Mouse (Mus musculus) lung, postnatal 14 days (tissue): ENCODE measurements at regions not wholly inside any gene's neighbourhood (a gene's known extent, or its start where the extent isn't known, plus 50 kb on each side); places are given as distances from the start of the nearest gene placed in this dataset.
"Not testable (repeated sequence)": the region's sequence is repeated elsewhere in the genome, so short reads cannot be mapped to it uniquely, and the experiment has no call there.

Experiments
- DNase-seq: peaks from one replicate; pipeline ENCODE4 v3.0.0; 2021

GRCm38 (mm10) chr10:111354607-111355006 lies 56.1 kb downstream of the Bbs10 start:
- DNase-seq, result peak; percentile 52

DNA sequence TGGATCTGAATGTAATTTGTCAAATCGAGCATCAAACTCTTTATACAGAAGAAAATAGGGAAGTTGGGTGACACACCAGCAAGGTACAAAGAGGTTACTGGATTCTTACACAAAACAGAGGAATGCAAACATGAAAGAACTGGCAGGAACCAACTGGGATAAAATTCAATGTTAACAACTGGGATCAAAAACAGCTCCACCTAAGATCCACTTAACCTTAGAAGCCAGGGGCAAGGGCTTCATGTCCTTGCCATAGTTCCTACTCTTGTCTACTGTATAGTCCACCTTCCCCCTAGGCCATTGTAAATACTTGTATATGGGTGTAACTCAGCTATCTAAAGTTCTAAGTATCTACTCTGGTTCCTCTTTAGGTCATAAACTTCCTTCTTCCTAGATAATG lies 59.9 kb downstream of the Bbs10 start:
- DNase-seq, result not testable (repeated sequence)

DNA sequence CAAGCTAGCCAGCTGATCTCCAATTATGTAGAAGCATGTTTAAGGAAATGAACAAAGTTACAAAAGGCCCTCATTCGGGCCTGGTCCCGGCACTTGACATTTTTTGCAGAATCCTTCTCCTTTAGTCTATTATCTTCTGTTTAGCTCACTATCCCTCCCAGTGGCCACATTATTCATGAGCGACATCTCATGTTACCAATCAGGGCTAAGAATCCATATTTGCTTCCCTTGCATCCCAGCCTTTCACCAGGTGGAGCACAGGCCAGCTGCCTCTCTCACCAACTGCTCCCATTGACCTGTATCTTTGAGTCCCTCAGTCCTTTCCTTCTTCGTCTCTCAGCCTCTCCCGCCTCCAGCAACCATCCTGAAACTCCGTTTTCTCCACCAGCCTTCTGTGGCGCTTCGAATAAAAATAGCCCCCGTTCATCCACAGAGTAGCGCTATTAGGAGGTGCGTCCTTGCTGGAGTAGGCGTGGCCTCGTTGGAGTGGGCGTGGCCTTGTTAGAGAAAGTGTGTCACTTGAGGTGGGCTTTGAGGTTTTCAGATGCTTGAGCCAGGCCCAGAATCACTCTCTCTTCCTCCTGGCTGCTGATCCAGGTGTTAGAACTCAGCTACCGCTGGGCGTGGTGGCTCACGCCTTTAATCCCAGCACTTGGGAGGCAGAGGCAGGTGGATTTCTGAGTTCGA lies 63.4 kb downstream of the Bbs10 start:
- DNase-seq, result no peak

- DNase-seq, result no peak
These were observed 65.5 kb downstream of the Bbs10 start for GRCm38 (mm10) chr10:111363729-111364617.

GRCm38 (mm10) chr10:111365011-111365410 lies 66.5 kb downstream of the Bbs10 start:
- DNase-seq, result peak; percentile 60

- not testable (repeated sequence) for DNase-seq
These were observed 70.6 kb downstream of the Bbs10 start for GRCm38 (mm10) chr10:111369046-111369445.

DNA sequence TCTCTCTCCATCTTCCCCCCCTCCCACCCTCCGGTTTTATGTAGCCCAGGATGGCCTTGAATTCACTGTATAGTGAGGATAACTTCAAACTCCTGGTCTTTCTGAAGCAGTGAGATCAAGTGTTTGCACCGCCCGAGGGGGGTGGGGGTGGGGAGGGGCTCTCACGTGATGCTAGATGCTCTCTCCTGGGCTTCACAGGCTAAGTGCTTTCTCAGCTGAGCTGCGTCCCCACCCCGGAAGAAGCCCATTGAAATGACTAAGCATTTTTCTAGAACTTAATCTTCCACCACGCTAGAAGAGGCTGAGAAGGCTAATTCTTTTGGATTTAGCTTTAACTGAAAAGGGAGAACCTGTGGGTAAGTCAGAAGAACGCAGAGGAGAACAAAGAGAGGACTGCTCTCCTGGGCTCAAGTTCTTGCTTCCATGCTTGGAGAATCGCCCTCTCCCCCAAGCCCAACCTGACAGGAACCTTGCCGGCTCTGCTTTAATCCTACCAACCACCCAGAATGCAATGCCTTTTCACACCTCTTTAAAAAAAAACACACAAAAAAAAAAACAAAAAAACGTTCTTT lies 79.7 kb downstream of the Bbs10 start:
- DNase-seq, result no peak

DNA sequence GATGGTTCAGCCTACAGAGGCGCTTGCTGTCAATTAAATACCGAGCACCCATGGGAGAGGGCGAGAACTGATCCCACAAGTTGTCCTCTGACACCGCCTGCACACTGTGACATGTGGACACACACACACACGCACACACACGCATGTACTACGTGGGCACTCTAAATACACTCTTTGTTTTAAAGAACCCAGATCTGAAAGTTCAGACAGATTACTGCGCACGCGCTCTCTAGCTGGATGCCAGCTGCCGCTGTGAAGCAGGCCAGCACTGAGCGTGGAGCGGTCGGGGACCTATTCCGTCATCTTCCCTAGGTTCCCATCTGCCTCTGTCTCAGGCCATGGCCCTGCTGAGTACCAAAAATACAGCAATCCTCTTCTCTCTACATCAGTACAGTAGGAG lies 83.2 kb downstream of the Bbs10 start:
- DNase-seq, result no peak

DNA sequence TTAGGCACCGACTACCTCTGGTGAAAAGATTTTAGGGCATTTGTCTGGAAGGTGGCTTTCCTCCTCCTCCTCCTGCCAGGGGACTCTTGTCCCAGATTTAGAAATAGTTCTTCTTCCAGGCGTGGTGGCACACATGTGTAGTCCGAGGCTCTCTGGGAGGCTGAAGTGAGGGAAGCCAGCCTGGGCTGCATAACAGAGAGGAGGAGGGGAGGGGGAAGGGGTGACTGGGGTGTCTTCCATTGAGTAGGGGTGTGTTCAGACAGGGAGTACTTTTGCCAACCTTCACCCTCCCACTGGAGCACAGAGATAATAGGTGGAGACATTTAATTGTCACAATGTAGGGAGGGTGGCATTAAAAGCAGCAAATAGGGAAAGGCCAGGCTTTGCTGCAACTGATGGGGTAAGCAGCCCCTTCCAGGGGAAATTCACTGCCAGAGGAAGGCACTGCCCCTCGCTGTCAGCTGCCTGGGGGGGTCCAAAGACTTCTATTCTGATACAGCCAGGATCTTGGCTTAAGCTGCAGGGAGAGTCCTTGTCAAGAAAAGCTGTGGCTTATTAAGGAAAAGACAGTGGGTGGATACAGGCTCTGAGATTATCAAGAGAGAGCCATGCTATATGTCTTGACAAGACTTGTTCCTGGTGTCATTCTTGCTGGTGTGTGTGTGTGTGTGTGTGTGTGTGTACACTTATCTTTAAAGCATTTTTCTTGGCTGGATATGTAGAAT lies 83.9 kb downstream of the Bbs10 start:
- no peak for DNase-seq

- no peak for DNase-seq
These were observed 87.1 kb downstream of the Bbs10 start for GRCm38 (mm10) chr10:111385561-111385960.

DNA sequence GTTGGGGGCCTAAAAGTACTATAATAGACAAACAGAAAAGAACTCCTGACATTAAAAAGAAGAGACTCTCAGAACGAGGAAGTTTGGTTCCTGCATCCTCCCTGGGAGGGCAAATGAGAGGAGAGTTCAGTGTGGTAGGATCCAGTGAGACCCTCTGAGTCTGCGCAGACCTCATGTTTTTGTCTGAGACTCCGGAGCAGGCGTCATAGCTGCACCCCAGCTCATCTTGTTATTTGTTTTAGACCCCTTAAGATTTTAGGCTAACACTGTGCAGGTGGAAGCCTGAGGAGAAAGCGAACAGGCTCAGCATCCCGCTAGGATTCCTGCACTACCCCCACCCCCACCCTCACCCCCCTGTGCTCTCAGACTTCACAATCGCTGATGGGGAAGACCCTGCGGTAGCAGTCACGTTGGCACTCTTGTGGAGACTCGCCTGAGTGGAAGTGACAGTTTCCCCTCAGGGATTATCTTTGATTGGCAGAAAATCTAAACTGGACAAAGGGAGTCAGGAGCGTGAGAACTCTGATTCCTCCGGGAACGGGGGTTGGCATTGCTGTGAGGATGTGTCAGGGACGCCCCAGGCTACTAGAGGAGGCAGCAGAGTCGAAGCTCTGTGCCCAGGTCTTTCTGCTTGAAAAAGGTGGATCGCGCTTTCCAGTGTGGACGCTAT lies 85.0 kb upstream of the Nap1l1 start:
- DNase-seq, result no peak

DNA sequence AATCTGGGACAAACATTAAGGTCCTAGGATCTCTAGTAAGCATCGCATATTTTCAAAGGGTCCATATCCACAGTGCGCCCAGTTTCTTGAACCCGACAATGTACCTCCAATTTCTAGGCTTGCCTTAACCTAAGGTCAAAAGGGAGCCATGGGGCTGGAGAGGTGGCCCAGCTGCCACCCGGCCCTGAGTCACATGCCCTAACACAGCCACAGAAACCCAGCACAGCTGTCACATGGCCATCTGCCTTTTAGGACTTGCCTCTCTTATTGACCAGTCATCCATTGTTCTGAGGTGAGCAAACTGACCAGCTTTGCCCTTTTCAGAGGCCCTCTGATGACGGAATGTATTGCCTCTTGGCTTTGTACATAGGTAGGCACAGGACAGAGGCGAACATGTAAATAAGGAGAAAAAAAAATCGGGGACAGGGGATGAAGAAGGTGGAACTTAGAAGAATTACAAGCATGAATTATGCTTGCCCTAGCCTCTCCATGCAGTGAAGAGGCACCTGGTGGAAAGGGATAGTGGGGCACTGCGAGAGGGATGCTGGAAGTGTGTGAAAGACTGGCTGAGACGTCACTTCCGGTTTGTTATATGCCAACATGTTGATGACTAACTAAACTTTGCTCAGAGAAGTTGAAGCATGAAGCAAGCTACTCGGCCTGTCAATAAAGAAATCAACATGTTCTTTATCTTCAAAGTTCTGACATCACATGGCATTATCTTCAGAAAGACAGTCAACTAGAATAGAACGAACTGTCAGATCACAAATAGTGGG lies 84.3 kb upstream of the Nap1l1 start:
- DNase-seq, result no peak

- DNase-seq, result peak; percentile 89
These were observed 83.1 kb upstream of the Nap1l1 start for GRCm38 (mm10) chr10:111389890-111390289.

DNA sequence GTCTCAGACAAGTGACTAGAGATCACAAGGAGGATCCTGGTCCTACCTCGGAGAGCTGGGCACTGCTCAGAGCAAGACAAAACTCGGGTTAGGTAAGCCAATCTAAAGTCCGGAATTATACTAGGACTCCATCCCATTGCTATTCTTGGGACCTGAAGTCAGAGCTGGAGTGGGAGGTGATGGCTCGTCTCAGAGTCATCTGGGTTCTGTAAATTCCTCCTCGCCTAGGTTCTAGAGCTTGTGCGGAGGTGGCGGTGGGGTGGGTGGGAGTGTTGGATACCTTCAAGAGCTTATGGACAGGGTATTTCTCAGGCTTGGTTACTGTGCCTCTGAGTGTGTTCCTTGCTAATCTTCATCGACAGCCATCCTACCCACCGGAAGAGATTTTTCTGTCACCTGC lies 78.6 kb upstream of the Nap1l1 start:
- DNase-seq, result no peak

GRCm38 (mm10) chr10:111405071-111405470 lies 68.0 kb upstream of the Nap1l1 start:
- peak; percentile 26 for DNase-seq

DNA sequence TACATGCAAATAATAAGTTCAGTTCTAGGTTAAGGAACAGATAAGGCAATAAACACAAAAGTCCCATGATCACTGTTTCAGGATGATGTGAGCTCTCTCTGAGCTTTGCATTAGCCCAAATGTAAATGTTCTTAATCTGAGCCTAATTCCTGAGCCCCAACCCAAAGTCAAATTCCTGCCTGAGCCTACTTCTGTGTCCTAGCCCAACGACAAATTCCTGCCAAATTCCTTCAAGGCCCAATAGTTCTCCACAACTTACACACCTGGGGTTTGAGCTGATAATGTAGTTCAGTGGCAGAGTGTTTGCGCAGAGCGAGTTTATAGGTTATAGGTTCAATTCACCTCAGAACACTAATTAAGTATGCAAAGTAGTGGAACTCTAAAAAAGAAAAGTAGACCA lies 64.1 kb upstream of the Nap1l1 start:
- no peak for DNase-seq

- DNase-seq, result no peak
These were observed 63.5 kb upstream of the Nap1l1 start for GRCm38 (mm10) chr10:111409497-111409896.

- peak; percentile 39 for DNase-seq
These were observed 62.9 kb upstream of the Nap1l1 start for GRCm38 (mm10) chr10:111410121-111410520.

GRCm38 (mm10) chr10:111411533-111411932 lies 61.5 kb upstream of the Nap1l1 start:
- DNase-seq, result no peak

- DNase-seq, result no peak
These were observed 56.4 kb upstream of the Nap1l1 start for GRCm38 (mm10) chr10:111416611-111417130.

DNA sequence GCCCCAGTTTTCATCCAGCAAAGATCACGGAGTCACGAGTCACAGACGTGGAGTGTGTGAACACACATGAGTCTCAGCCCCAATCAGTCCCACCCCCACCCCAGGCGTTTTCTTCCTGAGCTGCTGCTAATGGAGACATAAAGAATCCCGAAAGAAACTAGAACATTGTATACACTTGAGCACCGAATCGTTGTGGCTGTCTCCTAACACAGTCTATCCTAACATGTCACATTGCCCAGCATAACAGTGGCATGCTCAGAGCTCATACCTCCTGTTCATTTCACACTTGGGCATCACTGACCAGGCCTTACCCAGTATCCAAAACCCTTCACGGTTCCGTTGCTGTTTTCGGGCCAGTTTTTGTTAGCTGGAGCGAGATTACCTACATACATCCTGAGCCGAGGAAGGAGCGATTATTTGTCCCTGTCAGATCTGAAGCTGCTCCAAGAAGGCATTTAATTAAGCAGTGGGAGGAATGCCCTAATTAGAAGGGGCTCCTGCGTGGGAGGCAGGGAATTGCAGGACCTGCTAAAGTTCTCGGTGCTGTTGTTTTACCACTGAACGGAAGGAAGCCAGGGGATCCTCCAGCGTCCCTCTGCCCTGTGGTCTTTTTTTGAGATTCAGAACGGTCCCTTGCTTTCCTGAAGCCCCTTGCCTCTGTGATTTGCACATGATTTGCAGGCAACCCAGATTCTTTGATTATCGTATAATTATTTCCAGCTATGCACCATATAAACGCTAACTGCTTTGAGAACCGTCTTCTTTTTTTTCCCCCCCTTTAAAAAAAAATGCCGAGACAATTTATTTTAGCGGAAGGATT lies 53.4 kb upstream of the Nap1l1 start:
- DNase-seq, result no peak
